Mouse (Mus musculus): ENCODE data around the gene Bcl3.

Bcl3 gene

DNA sequence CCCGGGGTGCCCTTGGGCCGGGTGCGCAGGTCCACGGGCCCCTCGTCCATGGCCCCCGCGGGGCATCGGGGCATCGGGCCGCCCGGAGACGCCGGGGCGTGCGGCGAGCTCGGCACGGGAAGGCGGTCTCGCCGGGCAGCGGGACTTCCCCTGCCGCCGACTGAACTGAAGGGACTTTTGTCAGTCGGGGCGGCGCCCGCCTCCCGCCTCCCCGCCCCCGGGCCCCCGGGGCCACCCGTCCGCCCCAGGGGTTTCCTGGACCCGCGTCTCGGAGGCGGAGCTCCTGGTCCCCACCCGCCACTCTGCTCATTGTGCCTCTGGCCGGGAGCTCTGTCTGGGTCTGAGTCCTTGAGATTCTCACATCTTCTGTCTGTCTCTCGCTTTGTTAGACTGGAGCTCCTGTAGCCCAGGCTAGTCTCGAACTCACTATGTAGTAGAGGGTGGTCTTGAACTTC is at the start of gene Bcl3:
TSS of gene Bcl3 (minus strand) at position 167 of the 455 bp plus-strand sequence.
- DNase-seq: no peak

DNA sequence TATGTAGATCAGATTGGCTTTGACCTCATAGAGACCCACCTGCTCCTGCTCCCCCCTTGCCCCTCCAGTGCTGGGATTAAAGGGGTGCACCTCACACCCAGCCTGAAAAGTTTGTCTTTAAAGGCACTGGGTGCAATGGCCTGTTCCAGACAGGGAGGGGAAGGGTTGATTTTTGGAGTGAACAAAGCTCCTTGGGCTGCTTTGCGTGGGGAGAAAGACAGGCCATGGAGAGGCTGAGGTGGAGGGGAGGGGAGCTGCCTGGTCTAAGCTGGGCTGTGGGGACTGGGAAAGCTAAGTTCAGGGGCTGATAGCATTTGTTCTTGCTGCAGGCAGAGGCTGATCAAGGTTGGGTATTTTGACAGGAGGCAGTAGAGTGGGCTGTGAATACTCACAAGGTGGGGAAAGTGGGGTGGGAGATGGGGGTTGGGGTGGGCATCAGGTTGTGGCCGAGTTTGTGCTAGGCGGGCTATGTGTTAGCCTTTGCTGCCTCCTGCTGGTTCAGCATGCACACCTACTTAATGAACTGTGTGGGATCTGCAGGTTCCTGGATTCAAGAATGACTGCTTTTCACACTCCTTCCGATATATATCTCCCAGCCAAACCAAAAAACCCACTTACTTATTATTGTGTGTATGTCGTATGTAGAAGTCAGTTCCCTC is 49.5 kb upstream of the Bcl3 start:
- DNase-seq: no peak

DNA sequence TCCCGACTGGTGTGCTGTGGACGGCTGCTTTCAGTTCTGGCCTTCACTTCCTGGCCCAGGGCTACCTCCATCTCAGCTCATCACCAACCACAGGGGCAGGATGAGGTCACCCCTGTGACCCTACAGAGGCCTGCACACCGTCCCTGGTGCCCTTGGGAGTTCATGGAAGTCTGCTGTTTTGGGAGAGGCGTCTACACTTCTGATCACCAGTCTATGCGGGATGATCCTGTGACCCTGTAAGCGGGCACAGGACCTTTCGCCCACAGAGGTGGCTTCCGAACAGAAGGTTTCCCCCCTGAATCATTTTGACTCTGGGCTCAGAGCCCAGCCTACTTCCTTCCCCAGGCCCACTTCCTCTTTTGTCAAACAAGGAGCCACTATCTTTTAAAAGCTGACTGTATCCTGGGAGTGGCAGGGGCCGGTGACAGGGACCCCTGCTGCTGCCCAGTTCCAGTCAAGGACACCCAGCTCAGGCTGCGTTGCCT is 48.6 kb upstream of the Bcl3 start:
- DNase-seq: peak; percentile 34

DNA sequence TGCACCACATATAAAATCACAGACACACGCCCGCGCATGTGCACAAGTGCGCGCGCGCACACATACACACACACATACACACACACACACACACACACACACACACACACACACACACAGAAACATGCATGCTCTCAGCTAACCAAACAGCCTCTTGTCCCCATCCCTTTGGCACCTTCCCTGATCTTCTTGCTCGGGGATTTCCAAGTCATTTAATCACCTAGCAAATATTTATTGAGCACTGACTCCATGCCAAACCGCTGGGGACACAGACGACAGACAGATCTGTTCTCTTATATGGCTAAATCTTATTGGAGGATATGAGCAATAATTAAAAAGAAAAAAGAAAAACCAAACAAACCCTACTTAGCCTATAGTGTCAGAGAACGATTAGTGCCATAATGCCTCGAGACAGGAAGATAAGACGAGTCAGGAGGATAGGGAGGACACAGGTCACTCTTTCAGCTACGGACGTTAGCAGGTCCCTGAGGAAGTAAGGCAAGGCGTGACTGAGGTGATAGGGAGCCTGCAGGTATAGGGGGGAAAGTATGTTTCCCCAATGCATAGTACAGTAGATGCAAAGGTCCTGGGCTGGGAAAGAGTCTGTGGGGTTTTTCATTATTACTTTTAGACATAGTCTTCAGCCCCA is 45.3 kb upstream of the Bcl3 start:
- no peak for DNase-seq

DNA sequence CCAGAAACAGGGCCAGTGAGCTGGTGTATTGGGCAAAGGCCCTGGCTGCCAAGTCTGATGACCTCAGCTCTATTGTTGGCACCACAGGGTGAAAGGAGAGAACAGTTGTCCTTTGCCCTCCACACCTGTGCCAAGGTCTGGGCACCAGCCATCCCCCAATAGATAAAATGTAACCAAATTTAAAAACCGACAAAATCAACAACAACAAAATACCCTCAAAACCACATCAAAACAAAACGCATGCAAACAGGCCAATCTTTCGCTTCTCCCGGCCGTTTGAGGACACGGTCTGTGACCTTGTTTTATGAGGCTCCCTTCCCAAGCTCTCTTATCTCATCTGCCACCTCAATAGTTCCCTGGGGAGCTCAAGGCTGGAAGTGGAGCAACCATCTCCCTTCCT is 43.9 kb upstream of the Bcl3 start:
- DNase-seq: no peak

DNA sequence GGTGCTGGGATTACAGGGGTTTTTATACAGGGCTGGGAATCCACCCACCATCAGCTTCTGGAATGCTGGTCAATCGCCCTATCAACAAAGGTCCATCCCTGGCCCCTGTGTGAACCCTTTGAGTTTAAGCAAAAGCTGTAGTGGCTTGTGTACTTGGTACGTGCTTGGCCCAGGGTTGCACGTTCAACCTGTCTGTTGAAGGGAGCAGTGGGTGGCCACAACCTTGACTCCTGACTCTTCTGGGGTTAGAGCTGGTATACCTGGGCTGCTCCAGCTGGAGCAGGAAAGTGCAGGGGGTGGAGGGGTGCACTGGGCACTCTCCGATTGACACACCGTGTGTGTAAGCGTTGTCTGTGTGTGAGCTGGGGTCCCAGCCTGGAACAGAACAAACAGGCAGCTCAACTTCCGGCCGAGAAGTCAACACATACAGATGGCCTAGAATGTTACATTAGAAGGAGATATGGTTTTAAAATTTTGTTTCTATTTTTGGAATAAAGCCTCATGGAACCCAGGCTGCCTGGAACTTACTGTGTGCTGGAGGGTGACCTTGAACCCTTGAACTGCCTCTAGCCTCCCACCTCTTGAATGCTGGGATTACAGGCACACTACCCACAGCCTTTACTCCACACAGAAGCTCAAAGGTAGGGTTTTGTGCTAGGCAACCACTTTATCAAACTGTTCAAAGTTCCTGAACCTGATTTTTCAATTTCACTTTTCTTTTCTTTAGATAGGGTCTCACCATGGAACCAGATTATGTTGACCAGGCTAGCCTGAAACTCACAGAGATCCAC is 42.9 kb upstream of the Bcl3 start:
- no peak for DNase-seq

DNA sequence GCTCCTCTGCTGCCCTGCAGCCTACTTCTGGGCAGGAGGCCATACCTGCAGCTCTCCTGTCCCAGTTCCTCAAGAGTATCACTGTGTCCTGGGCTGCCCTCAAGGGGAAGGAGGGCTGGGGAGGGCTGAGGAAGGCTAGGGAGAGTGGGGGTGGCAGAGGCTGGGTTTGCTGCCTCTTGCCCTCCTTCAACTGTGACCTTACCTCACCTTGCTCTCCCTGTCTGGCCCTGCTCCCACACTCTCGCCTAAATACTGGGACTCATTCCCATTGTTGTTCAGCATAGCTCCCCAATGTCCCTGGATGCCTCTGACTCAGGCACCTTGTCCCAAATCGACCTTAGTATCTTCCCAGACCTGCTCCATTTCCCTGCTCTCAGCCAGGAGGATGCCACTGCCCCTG is 41.7 kb upstream of the Bcl3 start:
- DNase-seq: no peak

DNA sequence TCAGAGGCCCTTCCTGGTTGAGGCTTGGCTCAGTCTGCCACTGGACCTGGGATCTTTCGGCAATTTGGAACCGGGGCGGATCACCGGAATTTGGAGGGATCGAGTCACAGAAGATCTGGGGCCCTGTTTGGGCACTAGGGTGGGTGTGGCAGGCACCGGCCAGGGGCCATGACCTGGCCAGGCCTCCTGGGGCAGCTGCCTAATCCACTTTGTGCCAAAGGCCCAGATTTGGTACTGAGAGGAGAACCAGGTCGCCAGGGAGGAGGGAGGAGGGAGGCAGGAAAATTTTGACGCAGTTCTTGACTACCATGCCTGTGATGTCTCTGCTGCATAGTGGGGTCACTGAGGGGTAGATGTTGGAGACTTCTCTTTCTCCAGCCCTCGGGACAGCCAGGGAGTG is 38.6 kb upstream of the Bcl3 start, which contains the start of gene Ceacam16:
TSS of gene Ceacam16 (minus strand) at position 101 of the 400 bp plus-strand sequence.
- no peak for DNase-seq

DNA sequence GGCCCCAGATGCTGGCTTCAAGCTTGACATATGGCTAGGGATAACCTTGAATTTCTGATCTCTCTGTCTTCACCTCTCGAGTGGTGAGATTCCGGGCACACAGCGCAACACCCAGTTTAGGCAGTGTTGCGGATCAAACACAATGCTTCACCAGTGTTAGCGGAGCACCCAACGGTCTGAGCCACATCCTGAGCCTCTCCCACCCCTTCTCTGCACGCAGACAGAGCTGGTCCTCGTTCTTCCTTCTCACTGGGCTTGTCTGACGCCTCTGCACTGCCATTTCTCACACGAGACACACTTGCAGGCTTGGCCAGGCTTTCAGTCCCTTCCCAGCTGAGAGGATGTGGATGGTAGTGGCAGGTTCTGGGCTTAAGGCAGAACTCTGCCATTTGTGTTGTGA is 37.2 kb upstream of the Bcl3 start:
- no peak for DNase-seq

DNA sequence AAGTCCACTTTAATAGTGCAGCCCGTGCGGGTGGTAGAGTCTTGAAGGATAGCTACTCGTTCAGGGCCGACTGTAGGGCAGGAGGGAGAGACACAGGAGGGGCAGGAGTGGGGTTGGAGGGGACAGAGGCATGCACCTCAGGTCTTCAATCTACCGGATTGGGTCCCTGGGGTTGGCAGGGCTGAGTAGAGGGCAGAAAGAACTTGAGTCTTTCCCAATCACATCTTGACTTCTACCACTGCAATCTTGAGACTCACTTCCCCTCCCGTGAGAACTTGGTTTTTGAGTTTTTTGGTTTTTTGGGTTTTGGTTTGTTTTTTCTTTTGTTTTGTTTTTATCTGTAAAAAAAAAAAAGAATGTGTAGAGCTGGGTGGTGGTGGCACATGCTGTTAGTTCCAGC is 33.7 kb upstream of the Bcl3 start:
- DNase-seq: no peak

DNA sequence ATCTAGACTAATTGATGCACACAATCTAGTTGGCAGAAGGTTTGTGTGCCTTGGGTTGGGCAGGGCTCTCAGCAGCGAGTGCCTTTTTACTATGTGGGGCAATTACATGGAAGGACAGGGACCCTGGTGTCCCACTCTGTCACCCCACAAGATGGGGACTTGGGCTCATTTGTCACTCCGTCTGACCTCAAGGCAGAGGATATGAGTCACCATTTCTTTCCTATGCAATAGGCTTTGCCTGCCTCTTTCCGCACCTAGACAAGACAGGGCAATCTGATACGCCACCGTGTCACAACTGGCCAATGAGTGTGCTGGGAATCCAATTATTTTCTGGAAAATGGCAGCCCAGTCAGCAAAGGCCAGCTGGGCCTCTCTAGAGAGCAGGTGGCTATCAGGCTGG is 33.1 kb upstream of the Bcl3 start:
- DNase-seq: no peak

DNA sequence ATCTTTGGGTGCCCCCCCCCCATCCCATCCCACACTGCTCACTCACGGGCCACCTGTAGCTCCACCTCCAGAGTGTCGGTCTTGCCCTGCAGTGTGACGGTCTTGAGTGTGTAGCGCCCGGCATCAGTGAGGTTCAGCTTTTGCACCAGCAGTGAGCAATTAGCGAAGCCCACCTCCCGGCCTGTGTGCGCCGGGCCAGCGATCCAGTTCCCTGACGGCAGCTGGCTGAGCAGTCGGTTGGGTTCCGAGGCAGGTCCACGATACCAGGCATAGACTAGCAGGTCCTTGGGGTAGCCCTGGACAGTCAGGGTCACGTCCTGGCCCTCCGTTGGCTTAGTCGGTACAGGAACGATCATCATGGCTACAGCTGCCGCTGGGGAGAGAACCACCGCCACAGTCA is 31.0 kb upstream of the Bcl3 start:
- DNase-seq: no peak

DNA sequence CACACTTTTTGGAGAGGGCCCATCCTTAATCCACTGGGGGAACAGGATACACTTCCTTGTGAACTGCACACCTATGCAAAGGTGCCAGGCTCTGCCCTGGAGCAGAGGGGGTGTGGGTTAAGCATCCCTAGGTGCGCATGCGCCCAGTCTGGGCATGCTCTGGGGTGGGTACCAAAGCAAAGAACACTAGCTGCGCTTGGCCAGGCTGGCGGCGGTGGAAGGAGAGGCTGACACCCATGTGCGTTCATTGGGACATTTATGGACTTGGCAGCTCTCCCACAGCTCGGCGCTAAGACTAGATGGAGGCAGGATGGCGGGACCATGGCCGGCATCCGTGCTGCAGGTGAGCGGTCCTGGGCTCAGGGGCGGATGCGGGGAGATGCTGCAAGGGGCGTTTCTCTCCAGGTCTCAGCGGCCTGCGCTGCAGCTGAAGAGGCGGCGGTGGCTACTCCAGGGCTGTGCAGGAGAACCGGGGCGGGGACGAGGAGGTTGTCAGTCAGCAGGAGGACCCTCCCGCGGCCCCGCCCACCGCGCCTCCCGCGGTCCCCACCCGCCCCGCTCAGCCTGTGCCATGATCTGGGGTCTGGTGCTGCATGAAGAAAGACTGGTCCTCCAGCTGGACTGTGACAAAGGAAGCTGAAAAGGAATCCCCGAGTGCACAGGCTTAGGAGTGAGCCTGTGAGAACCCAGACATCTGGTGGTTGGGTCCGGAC is 29.4 kb upstream of the Bcl3 start, which contains the start of gene Gm19345:
TSS of gene Gm19345 (plus strand) at position 146 of the 713 bp plus-strand sequence.
- DNase-seq: no peak

DNA sequence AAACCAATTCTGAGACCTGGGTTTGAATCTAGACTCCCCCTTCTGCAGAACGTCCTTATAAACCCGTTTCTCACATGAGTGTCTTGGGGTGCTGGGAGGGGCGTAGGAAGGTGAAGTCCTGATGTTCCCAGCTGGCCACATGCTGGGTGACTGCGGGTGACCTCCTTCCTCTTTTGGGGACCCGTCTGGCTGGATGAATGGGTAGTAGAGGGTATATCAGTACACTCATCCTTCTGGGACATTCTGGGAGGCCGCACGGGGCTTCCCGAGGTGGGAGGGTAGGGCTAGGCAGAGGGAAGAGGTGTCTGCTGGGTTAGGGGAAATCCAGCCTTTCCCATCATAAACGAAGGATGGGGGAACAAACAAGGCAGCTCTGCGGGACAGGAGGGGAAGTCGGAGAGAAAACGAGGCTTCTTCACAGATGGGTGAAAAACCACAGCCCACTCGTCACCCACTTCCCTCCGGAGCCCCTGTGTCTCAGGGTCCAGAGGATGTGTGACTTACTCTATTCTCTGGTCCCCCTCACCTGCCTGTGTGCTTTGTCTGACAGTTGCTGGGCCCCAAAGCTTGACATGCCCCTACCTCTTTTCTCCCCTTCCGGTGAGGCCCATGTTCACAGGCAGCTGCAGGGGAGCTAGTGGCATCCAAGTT is 22.1 kb upstream of the Bcl3 start:
- no peak for DNase-seq

DNA sequence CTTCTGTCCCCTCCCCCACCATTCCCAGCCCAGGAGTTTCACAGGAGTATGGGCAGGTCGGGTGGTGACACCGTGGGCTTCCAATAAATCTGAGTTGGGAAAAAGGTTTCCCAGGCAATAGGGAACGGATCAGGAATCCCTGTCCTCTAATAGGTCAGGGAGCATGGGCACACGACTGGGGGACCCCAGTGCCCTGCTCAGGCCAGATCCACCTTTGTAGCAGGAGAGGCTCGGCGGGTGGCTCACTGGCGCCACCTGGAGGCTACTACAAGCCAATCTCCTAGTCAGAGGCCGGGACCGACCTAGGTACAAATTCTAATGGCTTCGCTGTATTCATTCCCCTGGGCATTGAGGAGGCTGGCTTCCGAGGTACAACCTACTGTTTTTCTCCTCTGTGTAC is 21.0 kb upstream of the Bcl3 start:
- DNase-seq: peak; percentile 36

DNA sequence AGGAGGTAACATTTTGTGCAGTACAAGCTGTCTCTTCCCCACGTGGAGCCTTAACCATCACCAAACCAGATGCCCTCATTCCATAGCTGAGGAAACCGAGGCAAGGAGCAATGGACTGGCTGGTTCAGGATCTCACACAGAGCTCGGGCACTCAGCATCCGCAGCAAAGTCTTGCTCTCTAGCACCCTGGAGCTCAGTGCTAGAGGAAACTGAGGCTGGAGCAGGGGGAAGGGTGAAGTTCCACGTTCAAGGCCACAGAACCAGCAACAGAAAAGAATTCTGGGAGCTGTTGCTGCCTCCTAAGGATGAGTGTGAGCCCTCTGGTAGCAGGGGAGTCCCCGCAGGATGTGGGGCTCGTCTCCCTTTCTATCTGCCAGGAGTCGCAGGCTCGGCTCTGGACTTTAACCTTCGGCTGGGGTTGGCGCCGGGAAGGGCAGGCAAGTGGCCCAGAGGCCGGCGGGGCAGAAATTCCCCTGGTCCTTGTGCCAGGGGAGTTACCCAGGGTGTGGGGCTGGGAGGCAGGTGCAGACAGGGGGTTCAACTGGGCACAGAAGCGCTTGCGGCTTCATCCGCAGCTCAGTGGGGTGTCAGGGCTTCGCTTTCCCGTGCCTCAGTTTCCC is 20.4 kb upstream of the Bcl3 start:
- DNase-seq: no peak

DNA sequence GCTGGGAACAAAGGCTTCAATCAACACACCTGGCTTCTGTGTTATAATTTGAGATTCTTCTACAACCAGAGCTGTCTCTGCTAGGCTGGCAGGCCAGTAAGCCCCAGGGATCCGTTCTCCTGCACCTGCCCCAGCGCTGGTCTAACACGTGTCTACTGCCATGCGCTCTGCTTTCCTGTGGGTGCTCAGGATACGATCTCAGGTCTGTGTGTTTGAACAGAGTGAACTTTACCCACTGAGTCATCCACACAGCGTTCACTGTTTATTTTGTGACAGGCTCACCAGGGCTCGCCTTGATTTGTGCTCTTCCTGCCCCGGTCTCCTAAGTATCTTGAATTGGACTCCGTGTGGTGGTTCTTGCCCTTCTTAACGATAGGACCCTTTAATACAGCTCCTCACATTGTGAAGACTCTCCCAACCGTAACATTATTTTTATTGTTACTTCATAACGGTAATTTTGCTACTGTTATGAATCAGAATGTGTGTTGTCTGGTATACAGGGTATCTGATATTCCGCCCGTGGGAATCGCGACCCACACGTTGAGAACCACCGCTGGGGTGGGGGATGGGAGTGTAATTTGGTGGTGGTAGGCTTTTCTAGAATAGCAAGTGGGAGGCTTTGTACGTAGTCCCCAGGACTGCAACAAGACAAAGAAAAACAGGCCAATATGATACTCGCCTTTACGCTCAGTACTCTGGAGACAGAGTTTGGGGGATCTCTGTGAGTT is 19.3 kb upstream of the Bcl3 start:
- DNase-seq: no peak

DNA sequence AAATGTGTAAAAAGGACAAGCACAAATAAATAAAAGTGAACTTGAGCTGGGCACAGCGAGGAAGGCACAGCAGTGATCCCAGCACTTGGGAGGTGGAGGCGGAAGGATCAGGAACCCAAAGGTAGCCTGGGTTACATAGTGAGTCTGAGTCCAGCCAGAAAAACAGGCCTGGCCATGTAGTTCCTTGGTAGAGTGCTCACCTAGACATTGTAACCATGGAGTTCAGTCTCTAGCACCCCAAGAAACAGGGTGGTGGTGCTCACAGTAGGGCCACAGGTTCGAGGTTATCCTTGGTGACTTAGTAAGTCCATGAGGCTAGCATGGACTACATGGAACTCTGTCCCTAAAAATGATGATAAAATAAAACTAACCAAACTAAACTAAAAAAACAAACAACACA is 18.4 kb upstream of the Bcl3 start:
- no peak for DNase-seq

DNA sequence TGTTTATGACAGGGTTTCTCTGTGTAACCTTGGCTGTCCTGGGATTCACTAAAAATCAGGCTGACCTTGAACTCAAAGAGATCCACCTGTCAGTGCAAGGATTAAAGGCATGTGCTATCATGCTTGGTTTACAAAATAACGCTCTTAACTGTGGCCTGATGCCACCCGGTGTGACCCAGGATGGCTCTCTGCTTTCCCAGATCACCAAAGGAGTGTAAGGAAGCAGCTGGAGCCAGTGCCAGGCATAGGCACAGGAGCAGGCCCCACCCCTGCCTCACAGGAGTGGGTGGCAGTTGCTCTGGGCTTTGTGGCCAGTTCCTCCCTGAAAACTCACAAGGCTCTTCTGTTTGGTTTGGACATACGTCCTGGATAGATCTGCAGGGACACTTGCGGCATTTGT is 17.8 kb upstream of the Bcl3 start:
- no peak for DNase-seq

DNA sequence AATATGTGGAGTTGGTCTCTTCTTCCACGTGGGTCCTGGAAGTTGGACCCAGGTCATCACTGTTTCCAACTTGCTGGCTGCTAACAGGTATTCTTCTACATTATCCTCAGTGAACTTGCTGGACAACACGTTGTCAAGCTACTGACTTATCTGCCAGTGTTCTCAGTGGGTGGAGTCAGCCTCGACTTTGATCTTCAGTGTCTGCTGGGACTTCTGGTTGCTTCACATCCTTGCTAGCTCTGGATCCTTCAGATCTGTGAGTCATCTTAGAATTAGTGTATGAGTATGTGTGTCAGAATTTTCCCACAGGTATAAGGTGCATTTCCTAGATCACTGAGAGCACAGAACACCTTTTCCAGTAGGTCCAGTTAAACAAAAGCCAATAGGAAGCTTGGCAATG is 14.3 kb upstream of the Bcl3 start:
- no peak for DNase-seq

DNA sequence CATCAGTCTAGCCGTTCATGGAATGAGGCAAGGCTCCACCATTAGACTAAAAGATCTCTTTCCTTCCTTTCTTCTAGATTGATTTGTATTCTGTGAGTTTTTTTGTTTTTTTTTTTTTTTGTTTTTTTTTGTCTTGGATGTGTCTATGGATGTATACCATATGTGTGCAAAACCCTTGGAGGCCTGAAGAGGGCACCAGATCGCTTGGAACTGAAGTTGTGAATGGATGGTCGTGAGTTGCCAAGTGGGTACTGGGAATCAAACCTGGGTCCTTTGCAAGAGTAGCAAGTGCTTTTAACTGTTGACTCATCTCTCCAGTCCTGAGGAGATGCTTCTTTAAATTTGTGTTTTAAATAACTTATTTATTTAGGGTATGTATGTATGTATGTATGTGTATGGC is 11.5 kb upstream of the Bcl3 start:
- DNase-seq: no peak
